Mouse (Mus musculus) testis, adult 2 months (tissue): ENCODE data around the gene Ntrk1. TPM values are rescaled to one million over a fixed set of nuclear protein-coding genes. Genes with fewer than 3 reads are reported as not detected.

ENCODE experiments used
- H3K27ac ChIP-seq: fragments of 200-500 bp; 2 replicates; pipeline ENCODE4 v1.5.1; 2012; ENCODE audit warnings: low read depth, low read length; ENCODE audit not compliant: control insufficient read depth, insufficient read depth
- H3K27me3 ChIP-seq: fragments of 200-500 bp; 2 replicates; pipeline ENCODE4 v1.6.1; 2012; ENCODE audit warnings: mild to moderate bottlenecking, low read length, moderate library complexity; ENCODE audit not compliant: control insufficient read depth, insufficient read depth
- H3K36me3 ChIP-seq: fragments of 200-500 bp; 2 replicates; pipeline ENCODE4 v1.6.1; 2012; ENCODE audit warnings: mild to moderate bottlenecking, low read length; ENCODE audit not compliant: control insufficient read depth, insufficient read depth
- H3K4me1 ChIP-seq: fragments of 200-500 bp; 2 replicates; pipeline ENCODE4 v1.6.1; 2012; ENCODE audit warnings: low read length; ENCODE audit not compliant: control insufficient read depth, insufficient read depth
- H3K4me3 ChIP-seq: fragments of 200-500 bp; 2 replicates; pipeline ENCODE4 v1.5.1; 2012; ENCODE audit warnings: low read depth, mild to moderate bottlenecking, low read length, moderate library complexity, mixed read lengths; ENCODE audit not compliant: control insufficient read depth
- CTCF ChIP-seq: fragments of 200-500 bp; IDR thresholded peaks from 2 replicates; pipeline ENCODE4 v1.5.1; 2012; ENCODE audit warnings: low read depth, mild to moderate bottlenecking, inconsistent platforms, low read length, moderate library complexity; ENCODE audit not compliant: control insufficient read depth, insufficient read depth, insufficient replicate concordance
- POLR2A ChIP-seq: fragments of 200-500 bp; IDR thresholded peaks from 2 replicates; pipeline ENCODE4 v1.6.1; 2012; ENCODE audit warnings: low read depth, mild to moderate bottlenecking, inconsistent platforms, low read length, moderate library complexity; ENCODE audit not compliant: control insufficient read depth
- polyA plus RNA-seq: library from polyadenylated mRNA; depleted of rRNA; stranded (reverse); fragments of >200 nt; gene quantifications from 2 replicates; pipeline ENCODE4 v1.2.3, GENCODE M21; 2012; rRNA removed

Ntrk1 gene
- polyA plus RNA-seq, 1 experiment: 0.64 TPM

GRCm38 (mm10) chr3:87742735-87743134 is 52.2 kb downstream of the Ntrk1 start:
- H3K27ac ChIP-seq: no peak overlapping the region
- H3K4me1 ChIP-seq: peaks cover 5% of the 10 kb centered on the region
- no peaks in the 10 kb centered on the region; the same call in 1 of the 2 replicates for H3K36me3 ChIP-seq
- H3K27me3 ChIP-seq: no peaks in the 10 kb centered on the region
- TF ChIP-seq POLR2A: no peak
- TF ChIP-seq CTCF: no peak
- no peak overlapping the region for H3K4me3 ChIP-seq

- no peaks in the 10 kb centered on the region for H3K27me3 ChIP-seq
- H3K27ac ChIP-seq: no peak overlapping the region
- no peak for TF ChIP-seq CTCF
- no peak for TF ChIP-seq POLR2A
- peaks cover 5% of the 10 kb centered on the region for H3K4me1 ChIP-seq
- no peak overlapping the region for H3K4me3 ChIP-seq
- H3K36me3 ChIP-seq: no peaks in the 10 kb centered on the region; the same call in 1 of the 2 replicates
These were observed 52.9 kb downstream of the Ntrk1 start for GRCm38 (mm10) chr3:87742013-87742412.

GRCm38 (mm10) chr3:87738906-87739305 is 56.1 kb downstream of the Ntrk1 start:
- Histone ChIP-seq H3K27me3 (no peaks in the 10 kb centered on the region), H3K4me1 (no peaks in the 10 kb centered on the region), H3K36me3 (no peaks in the 10 kb centered on the region), H3K4me3 (no peak overlapping the region), H3K27ac (no peak overlapping the region)
- TF ChIP-seq POLR2A: no peak
- TF ChIP-seq CTCF: no peak

GRCm38 (mm10) chr3:87735335-87735734 is 59.6 kb downstream of the Ntrk1 start:
- Histone ChIP-seq H3K27ac (no peak overlapping the region), H3K36me3 (no peaks in the 10 kb centered on the region), H3K27me3 (no peaks in the 10 kb centered on the region), H3K4me3 (no peak overlapping the region), H3K4me1 (no peaks in the 10 kb centered on the region)
- TF ChIP-seq POLR2A (no peak), CTCF (no peak)

GRCm38 (mm10) chr3:87733984-87734761 is 60.8 kb downstream of the Ntrk1 start:
- Histone ChIP-seq H3K4me1 (no peaks in the 10 kb centered on the region), H3K27ac (no peak overlapping the region), H3K36me3 (peaks cover under 1% of the 10 kb centered on the region; the same call in 1 of the 2 replicates), H3K27me3 (no peaks in the 10 kb centered on the region), H3K4me3 (no peak overlapping the region)
- TF ChIP-seq CTCF (no peak), POLR2A (no peak)

- TF ChIP-seq POLR2A: no peak
- TF ChIP-seq CTCF: no peak
- no peaks in the 10 kb centered on the region for H3K4me1 ChIP-seq
- H3K27ac ChIP-seq: no peak overlapping the region
- peaks cover 2% of the 10 kb centered on the region; the same call in 1 of the 2 replicates for H3K36me3 ChIP-seq
- no peaks in the 10 kb centered on the region for H3K27me3 ChIP-seq
- no peak overlapping the region for H3K4me3 ChIP-seq
These were observed 61.9 kb downstream of the Ntrk1 start for GRCm38 (mm10) chr3:87733098-87733497.

GRCm38 (mm10) chr3:87728696-87729095 is 66.3 kb downstream of the Ntrk1 start:
- H3K36me3 ChIP-seq: peaks cover 10% of the 10 kb centered on the region
- no peaks in the 10 kb centered on the region for H3K27me3 ChIP-seq
- no peaks in the 10 kb centered on the region for H3K4me1 ChIP-seq
- TF ChIP-seq CTCF: no peak
- H3K4me3 ChIP-seq: no peak overlapping the region
- H3K27ac ChIP-seq: no peak overlapping the region

Other genes starting within 250 kb of the Ntrk1 start
- gene Arhgef11, start 177.6 kb downstream of the Ntrk1 start, polyA plus RNA-seq: 15.9 and 17.5 TPM in 2 replicates
- gene Lrrc71, start 46.5 kb downstream of the Ntrk1 start, polyA plus RNA-seq: 135 and 136 TPM in 2 replicates
- 0.06 and 0.17 TPM in 2 replicates for gene Insrr, start 1.8 kb upstream of the Ntrk1 start, polyA plus RNA-seq
- 4.1 and 4.3 TPM in 2 replicates for gene Pear1, start 29.1 kb upstream of the Ntrk1 start, polyA plus RNA-seq
- 0.04 and 0.10 TPM in 2 replicates for gene Sh2d2a, start 51.6 kb upstream of the Ntrk1 start, polyA plus RNA-seq
- 16.2 and 17.5 TPM in 2 replicates for gene Prcc, start 90.4 kb upstream of the Ntrk1 start, polyA plus RNA-seq
- gene Hdgf, start 111.2 kb upstream of the Ntrk1 start, polyA plus RNA-seq: 167 and 171 TPM in 2 replicates
- gene Mrpl24, start 124.3 kb upstream of the Ntrk1 start, polyA plus RNA-seq: 79.1 and 96.3 TPM in 2 replicates
- gene Isg20l2, start 135.2 kb upstream of the Ntrk1 start, polyA plus RNA-seq: 59.9 and 60.6 TPM in 2 replicates
- gene Rrnad1, start 135.6 kb upstream of the Ntrk1 start, polyA plus RNA-seq: 22.2 and 24.4 TPM in 2 replicates
- gene Crabp2, start 153.5 kb upstream of the Ntrk1 start, polyA plus RNA-seq: 0.26 and 2.0 TPM in 2 replicates
- 0.26 and 0.51 TPM in 2 replicates for gene Nes, start 175.9 kb upstream of the Ntrk1 start, polyA plus RNA-seq
- 0.13 and 0.23 TPM in 2 replicates for gene Bcan, start 205.1 kb upstream of the Ntrk1 start, polyA plus RNA-seq
- 14.0 and 15.7 TPM in 2 replicates for gene Hapln2, start 232.4 kb upstream of the Ntrk1 start, polyA plus RNA-seq
- gene Gpatch4, start 247.9 kb upstream of the Ntrk1 start, polyA plus RNA-seq: 6.7 and 6.9 TPM in 2 replicates